Mouse (Mus musculus) small intestine, adult 2 months (tissue): ENCODE measurements around the gene Foxn3.
A peak's percentile ranks its signal among the peaks of the same experiment; 100 is the strongest.

Experiments used
- CTCF ChIP-seq: fragments of 200-500 bp; IDR thresholded peaks from 2 replicates; pipeline ENCODE4 v1.5.1; 2012; ENCODE audit warnings: low read depth, mild to moderate bottlenecking, control low read depth, inconsistent platforms, low read length, moderate library complexity, mixed read lengths; ENCODE audit not compliant: insufficient replicate concordance, insufficient read length; ENCODE audit errors: extremely low read depth
- POLR2A ChIP-seq: fragments of 200-500 bp; IDR thresholded peaks from 2 replicates; pipeline ENCODE4 v1.6.1; 2012; ENCODE audit warnings: low read depth, mild to moderate bottlenecking, control low read depth, inconsistent platforms, low read length, moderate library complexity

GRCm38 (mm10) chr12:99150126-99150525, 413.3 kb downstream of the Foxn3 start:
- TF ChIP-seq CTCF (peak; percentile 82; the same call in 1 of the 2 replicates), POLR2A (no peak)
